Mouse (Mus musculus): ENCODE data around the gene Gm11444.

Gene Gm11444

GRCm38 (mm10) chr11:85827342-85827741, 22.8 kb downstream of the Gm11444 start:
- in situ Hi-C loops (cut with MboI; ENCODE audit: unreplicated experiment in 2 of 2), result loop anchor here in 1 of 2 experiments (25.0 kb wide), 1 partner anchor 835 kb away; no protein-coding TSS in a partner anchor

- in situ Hi-C loops (cut with MboI; ENCODE audit: unreplicated experiment in 2 of 2), result loop anchor here in 1 of 2 experiments (25.0 kb wide), 1 partner anchor 836 kb away; no protein-coding TSS in a partner anchor
Observed at GRCm38 (mm10) chr11:85825823-85826222, 24.3 kb downstream of the Gm11444 start.

- in situ Hi-C loops (cut with MboI; ENCODE audit: unreplicated experiment in 2 of 2), result loop anchor here in 1 of 2 experiments (25.0 kb wide), 1 partner anchor 837 kb away; no protein-coding TSS in a partner anchor
Observed at GRCm38 (mm10) chr11:85825031-85825430, 25.1 kb downstream of the Gm11444 start.

- in situ Hi-C loops (cut with MboI; ENCODE audit: unreplicated experiment in 2 of 2), result loop anchor here (5.0 kb wide), 3 partner anchors 301 to 441 kb away; no protein-coding TSS in a partner anchor
Observed at GRCm38 (mm10) chr11:85823794-85824193, 26.3 kb downstream of the Gm11444 start.

GRCm38 (mm10) chr11:85823181-85823580, 27.0 kb downstream of the Gm11444 start:
- in situ Hi-C loops (cut with MboI; ENCODE audit: unreplicated experiment in 2 of 2), result loop anchor here (5.0 kb wide), 3 partner anchors 301 to 441 kb away; no protein-coding TSS in a partner anchor

DNA sequence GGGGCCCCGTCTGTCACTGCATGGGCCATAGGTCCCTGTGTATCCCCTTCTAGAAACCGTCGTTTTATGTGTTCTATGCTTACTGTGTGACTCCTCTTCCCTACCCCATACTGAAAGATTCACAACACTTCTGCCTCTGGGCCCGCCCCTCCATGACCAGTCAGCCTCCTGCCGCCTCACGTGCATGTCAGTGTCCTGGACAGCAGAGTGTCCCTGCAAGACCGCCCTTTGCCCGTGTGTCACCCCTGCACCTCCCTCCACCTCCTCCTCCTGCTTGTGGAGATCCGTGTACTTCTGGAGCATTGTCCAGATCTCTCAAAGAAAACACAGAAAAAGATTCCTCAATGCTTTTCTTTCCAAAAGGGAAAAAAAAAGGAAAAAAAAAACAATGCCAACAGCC, 28.5 kb downstream of the Gm11444 start:
- in situ Hi-C loops (cut with MboI; ENCODE audit: unreplicated experiment in 2 of 2), result loop anchor here (5.0 kb wide), 3 partner anchors 299 to 439 kb away; no protein-coding TSS in a partner anchor

DNA sequence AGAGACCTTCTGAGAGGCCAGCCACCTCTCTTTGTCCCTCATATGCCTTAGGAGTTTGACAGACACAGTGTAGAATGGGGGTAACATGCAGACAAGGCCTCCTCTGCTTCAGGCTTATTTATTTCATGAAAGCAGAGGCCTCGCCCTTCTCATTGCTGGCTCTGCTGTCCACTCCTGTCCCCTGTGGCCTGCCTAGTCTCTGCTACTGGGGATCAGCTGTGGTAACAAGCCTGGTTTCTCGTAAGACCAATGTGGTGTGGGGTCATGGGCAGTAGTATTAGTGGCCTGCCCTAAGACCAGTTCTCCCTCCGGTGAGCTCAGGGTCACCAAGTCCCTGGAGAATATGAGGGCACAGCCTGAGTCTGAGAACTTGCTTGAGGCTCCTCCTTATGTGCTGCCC, 29.2 kb downstream of the Gm11444 start:
- in situ Hi-C loops (cut with MboI; ENCODE audit: unreplicated experiment in 2 of 2), result loop anchor here (5.0 kb wide), 3 partner anchors 299 to 439 kb away; no protein-coding TSS in a partner anchor

- in situ Hi-C loops (cut with MboI; ENCODE audit: unreplicated experiment in 2 of 2), result no loop called here
Observed at GRCm38 (mm10) chr11:85818401-85818800, 31.7 kb downstream of the Gm11444 start.

GRCm38 (mm10) chr11:85816471-85816870, 33.7 kb downstream of the Gm11444 start:
- in situ Hi-C loops (cut with MboI; ENCODE audit: unreplicated experiment in 2 of 2), result no loop called here

- in situ Hi-C loops (cut with MboI; ENCODE audit: unreplicated experiment in 2 of 2), result no loop called here
Observed at GRCm38 (mm10) chr11:85814678-85815077, 35.5 kb downstream of the Gm11444 start.

DNA sequence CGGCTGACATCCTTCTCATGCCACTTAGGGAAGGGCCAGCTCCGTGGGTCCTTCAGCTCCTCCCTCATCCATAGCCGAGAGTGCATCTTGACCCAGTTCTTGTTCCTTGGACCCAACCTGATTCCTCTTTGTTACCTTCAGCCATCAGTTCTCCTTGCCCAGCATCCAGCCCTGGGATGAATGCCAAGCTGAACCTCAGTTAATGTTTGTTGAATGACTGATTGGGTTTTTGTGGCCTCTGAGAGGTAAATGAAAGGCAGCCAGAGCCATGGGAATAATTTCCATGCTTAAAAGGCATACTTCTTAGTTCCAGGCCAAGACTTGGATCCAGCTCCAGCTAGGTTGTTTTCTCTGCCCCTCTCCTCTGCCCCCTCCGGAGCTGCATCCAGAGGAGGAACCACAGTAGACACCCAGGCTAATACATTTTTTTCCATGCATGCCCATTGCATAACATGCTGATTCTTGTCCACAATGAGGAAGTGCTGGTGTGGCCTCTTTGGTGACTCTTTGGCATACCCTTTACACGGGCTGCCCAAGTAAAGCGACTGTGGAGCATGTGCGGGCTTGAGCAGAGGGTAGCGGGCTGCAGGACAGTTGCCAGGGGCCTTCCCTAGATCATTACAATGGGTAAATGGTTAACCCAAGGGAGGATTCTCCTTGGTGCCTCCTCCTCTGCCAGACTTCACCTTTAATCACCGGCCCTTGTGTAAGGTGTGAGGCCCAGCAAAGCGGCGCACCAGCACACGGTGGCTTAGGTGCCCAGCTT, 37.7 kb downstream of the Gm11444 start:
- in situ Hi-C loops (cut with MboI; ENCODE audit: unreplicated experiment in 2 of 2), result no loop called here

GRCm38 (mm10) chr11:85811676-85812075, 38.5 kb downstream of the Gm11444 start:
- in situ Hi-C loops (cut with MboI; ENCODE audit: unreplicated experiment in 2 of 2), result no loop called here

GRCm38 (mm10) chr11:85811229-85811628, 38.9 kb downstream of the Gm11444 start:
- in situ Hi-C loops (cut with MboI; ENCODE audit: unreplicated experiment in 2 of 2), result no loop called here

DNA sequence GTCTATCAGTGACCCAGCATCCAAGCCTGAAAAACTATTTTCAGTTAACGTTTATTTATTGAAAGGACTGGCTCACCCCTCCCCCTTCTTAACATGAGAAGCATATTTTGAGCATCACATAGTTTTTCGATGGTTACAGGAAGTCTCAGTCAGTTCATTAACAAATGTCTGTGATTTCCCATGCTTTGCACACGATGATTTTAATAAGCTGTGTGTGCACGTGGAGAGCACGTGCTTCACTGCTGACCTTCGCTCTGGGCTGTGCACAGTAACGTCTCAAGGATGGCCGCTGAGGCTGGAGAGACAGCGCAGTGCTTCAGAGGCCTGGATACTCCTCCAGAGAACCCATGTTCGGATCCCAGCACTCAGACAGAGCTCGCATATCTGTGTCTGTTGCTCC, 42.8 kb downstream of the Gm11444 start:
- in situ Hi-C loops (cut with MboI; ENCODE audit: unreplicated experiment in 2 of 2), result no loop called here

DNA sequence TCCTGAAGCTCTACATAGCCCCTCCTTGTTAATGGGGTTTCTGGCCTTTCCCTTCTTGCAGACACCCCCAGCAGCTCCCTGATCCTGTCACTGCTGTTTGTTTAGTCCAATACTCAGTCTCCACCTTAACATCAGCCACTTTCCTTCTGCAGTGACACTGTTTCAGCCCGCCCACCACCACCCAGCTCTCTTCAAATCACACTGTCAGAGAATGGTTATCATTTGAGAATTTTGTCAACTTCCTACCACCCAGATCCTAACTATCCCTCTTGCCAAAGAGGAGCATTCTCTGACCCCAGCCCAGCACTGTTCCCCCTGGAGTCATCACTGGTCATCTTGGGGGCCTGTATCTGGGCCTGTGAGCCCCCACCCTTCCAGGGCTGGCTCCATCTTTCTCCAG, 44.4 kb downstream of the Gm11444 start:
- in situ Hi-C loops (cut with MboI; ENCODE audit: unreplicated experiment in 2 of 2), result no loop called here

- in situ Hi-C loops (cut with MboI; ENCODE audit: unreplicated experiment in 2 of 2), result no loop called here
Observed at GRCm38 (mm10) chr11:85804048-85804447, 46.1 kb downstream of the Gm11444 start.

DNA sequence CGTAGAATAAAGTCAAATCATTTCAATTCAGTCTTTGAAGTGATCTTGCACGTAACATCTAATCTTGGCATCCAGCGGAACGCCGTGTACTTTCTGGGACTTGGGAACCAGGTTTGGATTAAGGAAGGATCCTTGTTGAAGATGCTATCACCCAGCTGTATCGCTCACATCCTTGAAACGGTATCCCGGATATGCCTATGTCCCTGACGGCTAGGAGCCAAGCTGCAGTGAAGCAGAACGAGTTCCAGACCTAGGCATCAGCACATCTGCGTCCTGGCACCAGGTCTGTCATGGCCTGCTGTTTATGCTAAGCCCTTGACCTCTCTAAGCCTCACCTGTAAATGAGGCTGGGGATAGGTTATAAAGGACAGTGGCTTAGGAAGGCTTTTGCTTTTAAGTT, 49.8 kb downstream of the Gm11444 start:
- in situ Hi-C loops (cut with MboI; ENCODE audit: unreplicated experiment in 2 of 2), result no loop called here

DNA sequence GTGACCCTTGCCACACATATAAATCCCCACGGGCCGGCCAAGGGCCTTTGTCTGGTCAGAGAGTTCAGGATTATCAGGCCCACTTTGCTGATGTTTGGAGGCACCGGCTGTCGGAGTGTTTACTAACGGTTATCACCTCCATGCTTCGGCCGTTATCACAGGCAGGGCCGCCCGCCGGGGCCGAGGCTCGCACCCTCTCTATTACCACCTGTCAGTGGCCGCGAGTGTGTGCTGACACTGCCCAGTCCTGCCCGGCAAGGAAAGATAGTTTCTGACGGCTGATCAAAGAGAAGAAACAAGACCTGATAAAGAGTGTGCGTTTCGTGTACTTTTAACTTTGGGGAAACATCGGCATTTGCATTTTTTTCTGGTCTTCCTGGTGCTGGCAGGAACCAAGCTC, 50.3 kb downstream of the Gm11444 start:
- in situ Hi-C loops (cut with MboI; ENCODE audit: unreplicated experiment in 2 of 2), result no loop called here

DNA sequence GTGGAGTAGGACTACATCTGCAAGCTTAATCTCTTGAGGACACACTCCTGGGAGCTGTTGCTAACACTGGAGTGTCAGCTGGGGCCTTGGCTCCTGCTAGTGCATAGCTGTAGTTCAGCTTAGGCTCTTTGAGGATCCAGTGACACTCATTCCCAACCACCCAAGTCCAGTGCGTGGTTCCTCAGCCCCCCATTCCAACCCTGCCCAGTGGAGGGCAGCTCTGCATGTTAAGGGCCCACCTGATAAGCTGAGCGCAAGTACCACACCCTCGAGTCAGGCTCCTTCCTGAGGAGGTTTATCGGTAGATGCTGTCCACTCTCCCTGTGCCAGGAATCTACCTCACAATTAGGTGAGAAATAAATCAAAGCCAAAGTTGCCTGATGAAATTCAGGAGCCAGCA, 50.7 kb downstream of the Gm11444 start:
- in situ Hi-C loops (cut with MboI; ENCODE audit: unreplicated experiment in 2 of 2), result no loop called here
